Mouse (Mus musculus): ENCODE measurements around the gene Lbh.

- TF ChIP-seq CTCF (IDR thresholded peaks at IDR 0.05; ENCODE audit: insufficient read depth, low read depth, low read length): no peak
- no peak for TF ChIP-seq POLR2A (IDR thresholded peaks at IDR 0.05; ENCODE audit: insufficient read depth, low read depth, low read length)
Observed at GRCm38 (mm10) chr17:72897961-72898360, 20.1 kb upstream of the Lbh start.
